Mouse (Mus musculus) lung, postnatal 0 days (tissue): Measurements from ENCODE around the gene Phf1. TPM values are rescaled to one million over a fixed set of nuclear protein-coding genes. Genes with fewer than 3 reads are reported as not detected.
"Not testable (repeated sequence)": the region's sequence is repeated elsewhere in the genome, so short reads cannot be mapped to it uniquely, and the experiment has no call there.

ENCODE experiments used
- ATAC-seq: fragments of 200-750 bp; cut with Nextera tagmentation; 2 replicates; pipeline ENCODE4 v1.8.0; 2017; ENCODE audit warnings: moderate library complexity
- DNase-seq: peaks from one replicate; pipeline ENCODE4 v3.0.0-alpha.2; 2016; ENCODE audit warnings: low spot score
- H3K27ac ChIP-seq: fragments of 300-500 bp; sonication (generic); 2 replicates; pipeline ENCODE4 v1.5.1; 2014; ENCODE audit warnings: antibody characterized with exemption, mild to moderate bottlenecking, low read length, mixed read lengths
- H3K27me3 ChIP-seq: fragments of 300-500 bp; sonication (generic); replicated peaks from 2 replicates; pipeline ENCODE4 v1.6.1; 2014; ENCODE audit warnings: low read length, mixed read lengths; ENCODE audit not compliant: insufficient read depth
- H3K36me3 ChIP-seq: fragments of 300-500 bp; sonication (generic); 2 replicates; pipeline ENCODE4 v1.6.1; 2014; ENCODE audit warnings: low read length, mixed read lengths; ENCODE audit not compliant: insufficient read depth
- H3K4me1 ChIP-seq: fragments of 300-500 bp; sonication (generic); 2 replicates; pipeline ENCODE4 v1.6.1; 2014; ENCODE audit warnings: antibody characterized with exemption, low read depth, low read length, mixed read lengths; ENCODE audit not compliant: insufficient read depth
- H3K4me2 ChIP-seq: fragments of 300-500 bp; sonication (generic); replicated peaks from 2 replicates; pipeline ENCODE4 v1.6.1; 2014; ENCODE audit warnings: low read depth, mild to moderate bottlenecking, low read length, moderate library complexity, mixed read lengths
- H3K4me3 ChIP-seq: fragments of 300-500 bp; sonication (generic); 2 replicates; pipeline ENCODE4 v1.5.1; 2014; ENCODE audit warnings: low read depth, low read length
- H3K9ac ChIP-seq: fragments of 300-500 bp; sonication (generic); replicated peaks from 2 replicates; pipeline ENCODE4 v1.6.1; 2014; ENCODE audit warnings: low read depth, mild to moderate bottlenecking
- H3K9me3 ChIP-seq: fragments of 300-500 bp; sonication (generic); 2 replicates; pipeline ENCODE4 v1.6.1; 2016; ENCODE audit warnings: low read length, mixed read lengths
- CTCF ChIP-seq: IDR thresholded peaks from 2 replicates; pipeline ENCODE4 v1.5.1; 2016; ENCODE audit warnings: antibody characterized with exemption, mild to moderate bottlenecking
- EP300 ChIP-seq: IDR thresholded peaks from 2 replicates; pipeline ENCODE4 v1.6.1; 2016; ENCODE audit warnings: antibody characterized with exemption, mild to moderate bottlenecking, control low read depth
- WGBS: fragments of 180-500 bp; shearing (Covaris S2); extraction: QIAGEN DNeasy Blood & Tissue Kit; methylation state at CpG from one replicate; pipeline ENCODE4 v1.1.7; 2014; 5-methylcytosine and 5-hydroxymethylcytosine counted together
- polyA plus RNA-seq: library from polyadenylated mRNA; unstranded; fragments of >200 nt; fragmentation: Nextera tagmentation; extraction: Ambion mirVana; gene quantifications from 2 replicates; pipeline ENCODE4 v1.2.1, GENCODE M21; 2015

Gene Phf1
- polyA plus RNA-seq, 1 experiment from 2014 or later, result 15.2 TPM

DNA sequence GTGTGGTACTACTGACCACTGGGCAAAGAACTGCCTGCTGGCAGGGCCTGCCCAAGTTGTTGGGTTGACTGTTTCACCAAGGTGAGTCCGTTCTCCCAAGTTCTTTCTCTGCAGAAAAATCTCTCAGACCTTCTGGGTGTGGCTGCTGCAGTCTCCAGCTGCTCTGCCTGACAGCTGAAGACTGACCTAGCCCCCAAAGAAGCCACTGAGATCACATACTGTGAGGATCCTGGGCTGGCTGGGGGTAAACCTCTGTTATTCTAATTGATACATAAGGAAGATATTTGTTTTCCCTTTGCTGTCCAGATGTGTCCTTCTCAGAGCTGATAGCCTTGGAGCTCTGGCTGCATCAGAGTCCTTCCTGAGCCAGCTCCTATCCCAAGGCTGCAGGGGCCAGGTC lies 17.6 kb upstream of the Phf1 start:
- Histone ChIP-seq H3K9me3 (no peaks in the 10 kb centered on the region), H3K27ac (no peak overlapping the region), H3K27me3 (no peaks in the 10 kb centered on the region), H3K4me1 (no peaks in the 10 kb centered on the region), H3K36me3 (no peaks in the 10 kb centered on the region), H3K4me3 (no peak overlapping the region), H3K9ac (no peak overlapping the region), H3K4me2 (no peak overlapping the region)
- WGBS, result 38% methylated on average over 1 of the region's 1 CpGs
- no peak for DNase-seq
- TF ChIP-seq CTCF (no peak), EP300 (no peak)
- no peak for ATAC-seq

DNA sequence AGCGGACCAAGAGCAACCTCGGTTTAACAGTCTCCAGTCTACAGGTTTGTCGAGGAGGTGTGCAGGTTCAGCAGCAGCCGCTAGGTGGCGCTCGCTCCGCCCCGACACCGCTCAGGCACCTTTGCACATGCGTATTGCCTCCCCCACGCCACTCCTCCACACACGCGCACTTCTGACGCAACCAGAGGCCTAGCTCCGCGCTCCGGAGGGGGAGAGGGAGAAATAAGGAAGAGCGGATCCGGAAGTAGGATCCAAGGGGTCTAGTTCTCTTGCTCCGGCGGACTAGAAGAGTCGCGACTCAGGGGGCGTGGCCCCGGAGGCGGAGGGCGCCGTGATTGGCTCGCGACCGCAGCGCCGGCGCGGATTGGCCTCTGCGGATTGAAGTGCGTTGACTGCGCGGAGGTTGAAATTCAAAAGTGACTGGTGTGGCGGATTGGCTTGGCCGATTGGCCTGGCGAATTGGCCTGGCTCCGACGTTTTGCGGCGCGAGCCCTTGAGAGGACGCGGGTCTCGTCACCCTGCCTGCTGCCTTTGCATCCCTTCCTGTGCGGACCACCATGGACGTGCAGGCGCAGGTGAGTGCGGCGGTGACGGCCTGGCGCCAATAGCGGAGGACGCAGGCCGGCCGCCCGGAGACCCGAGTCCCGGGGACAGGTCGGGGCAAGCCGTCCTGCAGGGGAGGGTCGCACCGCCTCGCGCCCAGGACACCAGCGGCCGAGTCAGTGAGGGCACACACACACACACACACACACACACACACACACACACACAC lies 16.0 kb upstream of the Phf1 start, which contains the start of gene Kifc5b:
Gene Kifc5b (plus strand): TSS at position 381 of the 772 bp plus-strand sequence.
- peak; percentile 99 for DNase-seq
- Histone ChIP-seq H3K9ac (no peak within 1 kb of the TSS), H3K9me3 (no peaks in the 10 kb centered on the region), H3K4me3 (peak within 1 kb of the TSS; percentile 61), H3K36me3 (no peaks in the 10 kb centered on the region), H3K27me3 (no peaks in the 10 kb centered on the region), H3K4me1 (no peaks in the 10 kb centered on the region), H3K4me2 (peak within 1 kb of the TSS; percentile 81), H3K27ac (no peak within 1 kb of the TSS)
- peak; percentile 100 for ATAC-seq
- no peak for TF ChIP-seq EP300
- peak; percentile 100 for TF ChIP-seq CTCF
- under 1% methylated on average over 55 of the region's 72 CpGs for WGBS

DNA sequence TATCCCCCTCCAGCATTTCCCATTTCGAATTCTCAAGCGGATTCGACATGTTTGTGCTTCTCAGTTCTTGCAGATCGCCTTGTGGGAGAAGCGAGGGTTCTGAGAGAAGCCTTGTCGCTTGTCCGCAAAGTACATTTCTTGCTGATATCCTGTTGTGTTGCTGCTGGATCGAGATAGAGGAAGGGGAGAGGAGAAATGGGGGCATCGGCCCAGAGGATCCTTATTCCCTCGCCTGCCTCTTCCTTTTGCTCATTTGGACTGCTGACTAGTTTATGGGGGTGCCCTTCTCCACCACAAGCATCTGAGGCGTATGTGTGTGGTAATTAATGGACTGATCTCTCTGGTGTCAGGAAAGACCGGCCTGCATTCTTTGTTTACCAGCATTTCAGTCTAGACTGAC lies 15.3 kb upstream of the Phf1 start:
- H3K9me3 ChIP-seq, H3K4me1 ChIP-seq: not testable (repeated sequence)
- H3K4me3 ChIP-seq, result peak overlapping the region; percentile 61; the same call in 1 of the 2 replicates

DNA sequence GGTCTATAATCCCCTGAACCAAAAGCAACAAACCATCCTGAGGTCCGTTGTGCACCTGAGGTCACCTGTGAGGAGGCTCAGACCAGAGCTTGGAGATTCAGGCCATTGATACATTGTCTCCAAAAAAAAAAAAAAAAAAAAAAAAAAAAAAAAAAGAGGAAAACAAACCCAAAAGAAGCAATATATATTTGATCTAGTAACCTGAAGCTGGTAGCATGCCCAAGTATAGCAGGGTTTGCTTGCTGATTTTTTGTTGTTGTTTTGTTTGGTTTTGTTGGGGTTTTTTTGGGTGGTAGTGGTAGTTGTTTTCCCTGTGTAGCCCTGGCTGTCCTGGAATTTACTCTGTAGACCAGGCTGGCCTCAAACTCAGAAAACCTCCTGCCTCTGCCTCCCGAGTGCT lies 14.5 kb upstream of the Phf1 start:
- H3K27me3 ChIP-seq, result no peaks in the 10 kb centered on the region
- ATAC-seq (no peak), DNase-seq (no peak)
- H3K4me2 ChIP-seq, result no peak overlapping the region
- H3K36me3 ChIP-seq, result no peaks in the 10 kb centered on the region
- no peak overlapping the region for H3K4me3 ChIP-seq
- no peak overlapping the region for H3K27ac ChIP-seq
- WGBS, result 67% methylated on average over 2 of the region's 2 CpGs
- H3K4me1 ChIP-seq, result no peaks in the 10 kb centered on the region
- H3K9me3 ChIP-seq, result no peaks in the 10 kb centered on the region
- H3K9ac ChIP-seq, result no peak overlapping the region
- no peak for TF ChIP-seq CTCF
- no peak for TF ChIP-seq EP300

More for the DNA sequence above, 15.3 kb upstream of the Phf1 start:
- not testable (repeated sequence) for DNase-seq, H3K27me3 ChIP-seq, H3K9ac ChIP-seq, H3K27ac ChIP-seq, H3K36me3 ChIP-seq, ATAC-seq
- under 1% methylated on average over 12 of the region's 12 CpGs for WGBS
- H3K4me2 ChIP-seq, result peak overlapping the region; percentile 81

DNA sequence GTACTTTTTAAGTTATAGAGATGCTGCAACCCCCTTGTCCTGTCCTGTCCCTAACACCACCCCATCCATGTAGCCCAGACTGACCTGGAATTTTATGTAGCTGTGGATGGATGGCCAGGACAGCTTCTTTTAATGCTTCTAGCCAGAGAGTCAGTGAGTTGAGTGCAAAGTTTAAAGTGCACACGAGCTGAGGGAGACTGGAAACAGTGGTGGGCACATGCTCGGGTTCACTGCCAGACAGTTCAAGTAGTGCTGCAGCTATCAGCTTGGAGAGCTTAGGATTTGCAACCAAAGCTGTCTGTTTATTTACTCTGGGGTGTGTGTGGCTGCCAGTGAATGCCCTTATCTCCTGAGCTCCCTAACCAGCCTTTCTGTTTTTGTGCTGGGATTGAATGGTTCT lies 13.3 kb upstream of the Phf1 start:
- not testable (repeated sequence) for DNase-seq, H3K4me2 ChIP-seq, H3K36me3 ChIP-seq, H3K4me1 ChIP-seq, H3K27ac ChIP-seq, H3K9ac ChIP-seq, ATAC-seq, H3K9me3 ChIP-seq, H3K4me3 ChIP-seq, H3K27me3 ChIP-seq
- whole genome bisulfite sequencing, result 53% methylated on average over 2 of the region's 2 CpGs

DNA sequence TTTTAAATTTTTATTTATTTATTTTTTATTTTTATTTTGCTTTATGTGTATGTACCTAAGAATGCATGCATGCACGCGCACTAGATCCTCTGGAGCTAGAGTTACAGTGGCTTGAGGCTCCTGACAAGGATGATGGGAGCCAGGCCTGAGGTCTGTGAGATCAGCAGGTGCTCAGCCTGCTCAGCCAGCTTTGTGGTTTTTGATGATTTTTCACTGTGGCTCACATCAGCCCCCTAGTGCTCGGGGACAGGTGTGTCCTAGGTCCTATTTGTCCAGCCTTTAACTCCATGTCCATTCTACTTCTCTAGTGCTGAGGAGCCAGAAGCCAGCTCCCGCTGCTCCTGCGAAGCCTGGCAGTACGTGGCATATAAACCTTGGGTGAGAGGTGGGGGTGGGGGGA lies 10.5 kb upstream of the Phf1 start:
- not testable (repeated sequence) for H3K4me1 ChIP-seq, H3K27ac ChIP-seq, H3K9ac ChIP-seq, H3K9me3 ChIP-seq, DNase-seq, H3K36me3 ChIP-seq, H3K4me3 ChIP-seq, ATAC-seq, H3K27me3 ChIP-seq, H3K4me2 ChIP-seq
- WGBS, result 86% methylated on average over 5 of the region's 6 CpGs

DNA sequence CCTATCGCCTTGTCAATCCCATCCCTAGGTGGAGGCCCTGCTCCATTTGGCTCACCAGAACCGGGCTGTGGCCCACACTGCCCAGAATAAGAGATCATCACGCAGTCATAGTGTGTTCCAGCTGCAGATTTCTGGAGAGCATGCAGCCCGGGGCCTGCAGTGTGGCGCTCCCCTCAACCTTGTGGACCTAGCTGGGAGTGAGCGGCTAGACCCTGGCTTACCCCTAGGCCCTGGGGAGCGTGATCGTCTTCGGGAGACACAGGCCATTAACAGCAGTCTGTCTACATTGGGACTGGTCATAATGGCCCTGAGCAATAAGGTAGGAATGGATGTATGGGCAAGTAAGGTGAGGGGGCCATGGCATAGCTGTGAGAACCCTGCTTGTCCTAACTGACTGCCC lies 7.4 kb upstream of the Phf1 start:
- WGBS, result 95% methylated on average over 9 of the region's 9 CpGs
- H3K4me2 ChIP-seq, ATAC-seq, H3K9ac ChIP-seq, H3K27me3 ChIP-seq, H3K36me3 ChIP-seq, DNase-seq, H3K4me3 ChIP-seq, H3K27ac ChIP-seq, H3K9me3 ChIP-seq, H3K4me1 ChIP-seq: not testable (repeated sequence)
